Mouse (Mus musculus) forebrain, embryonic 13.5 days (tissue): Measurements from ENCODE around the gene Yipf7. TPM values are rescaled to one million over a fixed set of nuclear protein-coding genes. Genes with fewer than 3 reads are reported as not detected.

Experiments used
- ATAC-seq: fragments of 200-750 bp; cut with Nextera tagmentation; 2 replicates; pipeline ENCODE4 v1.8.0; 2017
- H3K27ac ChIP-seq: fragments of 300-500 bp; sonication (generic); 2 replicates; pipeline ENCODE4 v1.5.1; 2015; ENCODE audit warnings: inconsistent platforms, mild to moderate bottlenecking, moderate library complexity
- H3K27me3 ChIP-seq: fragments of 300-500 bp; sonication (generic); 2 replicates; pipeline ENCODE4 v1.6.1; 2015; ENCODE audit warnings: mild to moderate bottlenecking, inconsistent platforms
- H3K36me3 ChIP-seq: fragments of 300-500 bp; sonication (generic); 2 replicates; pipeline ENCODE4 v1.6.1; 2015; ENCODE audit warnings: mild to moderate bottlenecking, inconsistent platforms; ENCODE audit not compliant: poor library complexity, severe bottlenecking
- H3K4me1 ChIP-seq: fragments of 300-500 bp; sonication (generic); 2 replicates; pipeline ENCODE4 v1.6.1; 2015; ENCODE audit warnings: inconsistent platforms
- H3K4me2 ChIP-seq: fragments of 300-500 bp; sonication (generic); 2 replicates; pipeline ENCODE4 v1.6.1; 2015; ENCODE audit warnings: inconsistent platforms, mild to moderate bottlenecking, moderate library complexity
- H3K4me3 ChIP-seq: fragments of 300-500 bp; sonication (generic); 2 replicates; pipeline ENCODE4 v1.5.1; 2015; ENCODE audit warnings: mild to moderate bottlenecking, inconsistent platforms
- H3K9ac ChIP-seq: fragments of 300-500 bp; sonication (generic); 2 replicates; pipeline ENCODE4 v1.6.1; 2015; ENCODE audit warnings: mild to moderate bottlenecking, inconsistent platforms
- H3K9me3 ChIP-seq: fragments of 300-500 bp; sonication (generic); replicated peaks from 2 replicates; pipeline ENCODE4 v1.6.1; 2016; ENCODE audit warnings: inconsistent platforms
- WGBS: fragments of 180-500 bp; shearing (Covaris S2); methylation state at CpG from one replicate; pipeline ENCODE4 v1.1.7; 2015; 5-methylcytosine and 5-hydroxymethylcytosine counted together
- polyA plus RNA-seq: library from polyadenylated mRNA; unstranded; fragments of >200 nt; fragmentation: Nextera tagmentation; extraction: Ambion mirVana; gene quantifications from 2 replicates; pipeline ENCODE4 v1.2.1, GENCODE M21; 2015

Yipf7 gene
- polyA plus RNA-seq, 1 experiment from 2014 or later: not detected

- Histone ChIP-seq H3K9ac (no peak overlapping the region), H3K9me3 (no peaks in the 10 kb centered on the region), H3K27me3 (no peaks in the 10 kb centered on the region), H3K4me2 (no peak overlapping the region), H3K4me1 (no peaks in the 10 kb centered on the region), H3K36me3 (no peaks in the 10 kb centered on the region), H3K4me3 (no peak overlapping the region), H3K27ac (no peak overlapping the region)
- WGBS: 61% methylated on average over 1 of the region's 1 CpGs
- ATAC-seq: no peak
These were observed 74.9 kb downstream of the Yipf7 start for GRCm38 (mm10) chr5:69467520-69467919.

Other genes with a start within 250 kb of the Yipf7 start
- 3.5 and 4.8 TPM in 2 replicates for gene Kctd8, start 201.0 kb downstream of the Yipf7 start, polyA plus RNA-seq
- gene Guf1, start 14.3 kb upstream of the Yipf7 start, polyA plus RNA-seq: 44.2 and 48.9 TPM in 2 replicates
- 36.5 and 37.2 TPM in 2 replicates for gene Gnpda2, start 49.7 kb upstream of the Yipf7 start, polyA plus RNA-seq